Mouse (Mus musculus): ENCODE results near the gene Kcnj3.

DNA sequence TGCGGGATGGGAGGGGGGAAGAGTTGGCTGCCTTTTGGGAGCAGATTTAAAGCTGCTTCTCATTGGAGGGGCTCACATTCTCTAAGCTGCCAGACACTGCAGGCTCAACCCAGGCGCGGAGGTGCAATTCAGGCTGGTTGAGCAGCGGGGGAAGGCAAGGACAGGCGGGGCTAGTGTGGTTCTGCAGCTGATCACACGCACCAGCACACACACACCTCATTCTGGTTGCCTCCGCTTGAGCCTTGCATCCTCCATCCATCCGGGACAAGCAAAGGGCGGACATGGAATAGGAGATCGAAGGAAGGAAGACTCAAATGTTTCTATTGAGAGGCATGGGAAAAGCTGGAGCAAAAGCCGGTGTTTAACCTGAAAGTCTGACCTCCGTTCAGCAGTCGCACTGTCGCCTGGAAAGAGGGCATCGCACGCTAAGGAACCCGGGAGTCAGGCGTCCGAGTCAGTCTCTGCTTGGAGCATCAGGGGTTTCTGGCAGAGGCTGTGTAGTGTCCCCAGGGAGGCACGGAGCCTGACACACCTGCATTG is at the start of gene Kcnj3:
- no peak for TF ChIP-seq CTCF (IDR thresholded peaks at IDR 0.05; ENCODE audit: control insufficient read depth, insufficient read depth, insufficient read length)
- TF ChIP-seq CEBPB (IDR thresholded peaks at IDR 0.05; ENCODE audit: low read depth): no peak
- no peak for TF ChIP-seq USF1 (IDR thresholded peaks at IDR 0.05; ENCODE audit: low read depth)

All from C2C12 (cell line).